Mouse (Mus musculus): Measurements from ENCODE around the gene A630089N07Rik. TPM values are rescaled to one million over a fixed set of nuclear protein-coding genes. Genes with fewer than 3 reads are reported as not detected.

A630089N07Rik gene
- polyA plus RNA-seq (2017; shearing (Covaris generic)): 23.2 TPM

DNA sequence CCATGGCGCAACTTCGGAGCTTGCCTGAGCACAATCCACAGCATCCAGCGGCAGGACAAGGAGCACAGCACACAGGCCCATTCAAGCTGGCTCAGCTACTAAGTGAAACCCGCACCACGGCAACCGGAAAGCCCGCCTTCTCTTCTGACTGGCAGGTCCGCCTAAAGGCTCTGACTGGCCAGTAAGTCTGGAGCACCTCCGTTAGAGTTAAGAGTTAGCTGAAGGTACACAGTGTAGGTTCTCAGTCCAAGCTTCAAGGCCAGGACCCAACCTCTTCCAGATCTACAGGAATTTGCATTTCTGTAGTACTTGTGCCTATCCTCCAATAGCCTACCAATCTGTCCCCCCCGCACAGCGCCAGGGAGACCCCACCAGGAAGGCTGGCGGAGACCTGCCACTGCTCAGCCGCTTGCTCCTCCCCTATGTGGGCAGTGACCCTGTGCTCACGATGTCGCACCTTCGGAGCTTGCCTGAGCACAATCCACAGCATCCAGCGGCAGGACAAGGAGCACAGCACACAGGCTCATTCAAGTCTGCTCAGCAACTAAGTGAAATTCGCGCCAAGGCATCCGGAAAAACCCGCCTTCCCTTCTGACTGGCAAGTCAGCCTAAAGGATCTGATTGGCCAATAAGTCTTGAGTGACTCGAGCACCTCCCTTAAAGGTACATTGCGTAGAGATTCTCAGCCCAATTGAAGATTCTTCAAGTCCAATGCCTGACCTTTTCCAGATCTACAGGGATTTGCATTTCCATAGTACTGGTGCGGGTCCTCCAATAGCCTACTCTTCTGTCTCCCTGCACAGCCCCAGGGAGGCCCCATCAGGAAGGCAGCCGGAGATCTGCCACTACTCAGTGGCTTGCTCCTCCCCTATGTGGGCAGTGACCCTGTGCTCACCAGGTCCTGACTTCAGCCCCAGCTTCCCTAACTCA lies at the start of gene A630089N07Rik:
TSS of gene A630089N07Rik (minus strand) at position 562 of the 930 bp plus-strand sequence.

DNA sequence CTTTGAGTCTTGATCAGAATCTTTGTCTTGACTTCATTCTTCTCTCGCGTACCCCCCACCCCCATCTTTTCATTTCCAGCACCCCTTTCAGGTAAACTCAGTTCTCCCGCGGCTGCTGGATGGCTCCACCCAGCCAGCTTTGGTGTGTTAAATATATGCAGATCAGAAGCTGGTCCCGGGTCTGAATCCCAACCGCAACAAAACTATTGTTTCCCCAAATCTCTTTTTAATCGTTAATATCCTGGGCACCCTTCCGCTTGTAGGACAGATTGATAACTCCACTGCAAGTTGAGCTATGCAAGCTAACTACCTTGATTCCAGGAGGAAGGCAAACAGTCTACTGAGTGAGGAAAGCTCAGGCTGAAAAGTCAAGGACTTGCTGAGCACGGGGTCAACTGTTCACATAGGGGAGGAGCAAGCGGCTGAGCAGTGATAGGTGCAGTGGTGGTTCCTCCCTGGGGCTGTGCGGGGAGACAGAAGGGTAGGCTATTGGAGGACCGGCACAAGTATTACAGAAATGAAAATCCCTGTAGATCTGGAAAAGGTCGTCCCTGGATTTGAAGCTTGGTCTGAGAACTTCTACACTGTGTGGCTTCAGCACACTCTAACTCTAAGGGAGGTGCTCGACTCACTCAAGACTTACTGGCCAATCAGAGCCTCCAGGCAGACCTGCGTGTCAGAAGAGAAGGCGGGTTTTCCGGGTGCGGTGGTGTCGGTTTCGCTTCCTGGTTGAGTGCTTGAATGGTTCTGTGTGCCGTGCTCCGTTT lies 85.5 kb downstream of the A630089N07Rik start, which contains the start of gene B230307C23Rik:
TSS of gene B230307C23Rik (plus strand) at position 700 of the 767 bp plus-strand sequence.

DNA sequence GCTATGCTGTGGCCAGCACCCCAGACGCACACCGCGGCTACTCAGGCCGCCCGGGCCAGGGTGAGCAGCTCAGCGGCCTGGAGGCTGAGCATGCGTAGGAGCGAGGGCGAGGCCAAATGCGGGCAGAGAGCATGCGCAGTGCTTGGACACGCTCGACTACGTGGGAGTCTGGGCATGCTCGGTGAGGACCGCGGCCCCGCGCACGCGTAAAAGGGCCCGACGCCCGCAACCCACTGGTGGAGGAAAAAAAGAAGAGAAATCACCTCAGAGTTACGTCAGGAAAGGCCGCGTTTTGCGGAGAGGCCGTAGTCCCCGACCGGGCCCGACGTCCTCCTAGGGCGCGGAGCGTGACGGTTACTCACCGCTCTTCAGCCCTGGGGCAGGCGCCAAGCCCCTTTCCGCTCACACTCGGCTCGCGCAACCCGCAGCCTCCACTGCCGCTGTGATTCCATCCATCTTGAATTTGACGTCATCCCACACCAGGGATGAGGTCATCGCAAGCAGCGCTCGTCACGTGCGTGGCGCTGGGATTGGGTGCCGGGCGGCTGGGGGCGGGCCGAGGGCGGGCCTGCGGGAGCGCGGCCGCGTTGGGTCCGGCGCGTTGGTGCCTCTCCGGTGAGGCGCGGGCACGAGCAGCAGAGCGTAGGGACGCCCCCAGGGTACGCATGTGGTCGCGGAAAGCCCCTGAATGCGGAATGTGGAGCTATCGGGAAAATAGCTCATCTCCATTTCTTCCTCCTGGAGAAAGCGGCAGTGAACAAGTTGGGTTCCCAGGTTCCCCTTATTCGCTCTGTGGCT lies 119.9 kb downstream of the A630089N07Rik start, which contains the start of the genes C2cd2 and Zbtb21:
TSS of gene C2cd2 (minus strand) at position 448 of the 798 bp plus-strand sequence.
TSS of gene Zbtb21 (minus strand) at position 472 of the 798 bp plus-strand sequence.

Other genes starting within 250 kb of the A630089N07Rik start
- 23.1 TPM for gene Prdm15, start 230.6 kb downstream of the A630089N07Rik start, polyA plus RNA-seq (2017; shearing (Covaris generic))
- 7.0 TPM for gene C2cd2, start 119.9 kb downstream of the A630089N07Rik start, polyA plus RNA-seq (2017; shearing (Covaris generic))
- 18.8 TPM for gene Zbtb21, start 119.8 kb downstream of the A630089N07Rik start, polyA plus RNA-seq (2017; shearing (Covaris generic))
- gene B230307C23Rik, start 85.1 kb downstream of the A630089N07Rik start, polyA plus RNA-seq (2017; shearing (Covaris generic)): 44.2 TPM

Data from CD4-positive, CD25-positive, alpha-beta regulatory T cell, adult 9 weeks (primary cell).